Mouse (Mus musculus) cerebellum, adult 2 months (tissue): ENCODE measurements around the gene Rangrf. TPM values are rescaled to one million over a fixed set of nuclear protein-coding genes. Genes with fewer than 3 reads are reported as not detected.
A peak's percentile ranks its signal among the peaks of the same experiment; 100 is the strongest.
"Not testable (repeated sequence)": the region's sequence is repeated elsewhere in the genome, so short reads cannot be mapped to it uniquely, and the experiment has no call there.

Source experiments
- DNase-seq, 2 experiments: peaks; one replicate each; pipeline ENCODE4 v3.0.0; 2021
- H3K27ac ChIP-seq: fragments of 200-500 bp; 2 replicates; pipeline ENCODE4 v1.5.1; 2012; ENCODE audit warnings: low read length, control low read depth, inconsistent platforms; ENCODE audit not compliant: insufficient read depth
- H3K27me3 ChIP-seq: fragments of 200-500 bp; 2 replicates; pipeline ENCODE4 v1.6.1; 2012; ENCODE audit warnings: inconsistent platforms, mild to moderate bottlenecking, low read length, moderate library complexity; ENCODE audit not compliant: control insufficient read depth, insufficient read depth
- H3K4me1 ChIP-seq: fragments of 200-500 bp; 2 replicates; pipeline ENCODE4 v1.6.1; 2011; ENCODE audit warnings: low read length; ENCODE audit not compliant: control insufficient read depth, insufficient read depth
- H3K4me3 ChIP-seq: fragments of 200-500 bp; replicated peaks from 2 replicates; pipeline ENCODE3; 2011; ENCODE audit warnings: mild to moderate bottlenecking, low read depth, low read length, control low read depth; ENCODE audit not compliant: insufficient read depth
- CTCF ChIP-seq: fragments of 200-500 bp; IDR thresholded peaks from 2 replicates; pipeline ENCODE4 v1.5.1; 2011; ENCODE audit warnings: low read depth, mild to moderate bottlenecking, control low read depth, low read length, moderate library complexity, borderline replicate concordance; ENCODE audit not compliant: insufficient read depth
- POLR2A ChIP-seq: fragments of 200-500 bp; IDR thresholded peaks from 2 replicates; pipeline ENCODE4 v1.6.1; 2011; ENCODE audit warnings: low read length, control low read depth, borderline replicate concordance; ENCODE audit not compliant: insufficient read depth
- WGBS: fragments of 180-500 bp; shearing (Covaris S2); methylation state at CpG from one replicate; pipeline ENCODE4 v1.1.7; 2018; 5-methylcytosine and 5-hydroxymethylcytosine counted together
- polyA plus RNA-seq: library from polyadenylated mRNA; depleted of rRNA; stranded (reverse); fragments of >200 nt; gene quantifications from 2 replicates; pipeline ENCODE4 v1.2.3, GENCODE M21; 2012

Gene Rangrf
- polyA plus RNA-seq, 1 experiment: 55.5 TPM

DNA sequence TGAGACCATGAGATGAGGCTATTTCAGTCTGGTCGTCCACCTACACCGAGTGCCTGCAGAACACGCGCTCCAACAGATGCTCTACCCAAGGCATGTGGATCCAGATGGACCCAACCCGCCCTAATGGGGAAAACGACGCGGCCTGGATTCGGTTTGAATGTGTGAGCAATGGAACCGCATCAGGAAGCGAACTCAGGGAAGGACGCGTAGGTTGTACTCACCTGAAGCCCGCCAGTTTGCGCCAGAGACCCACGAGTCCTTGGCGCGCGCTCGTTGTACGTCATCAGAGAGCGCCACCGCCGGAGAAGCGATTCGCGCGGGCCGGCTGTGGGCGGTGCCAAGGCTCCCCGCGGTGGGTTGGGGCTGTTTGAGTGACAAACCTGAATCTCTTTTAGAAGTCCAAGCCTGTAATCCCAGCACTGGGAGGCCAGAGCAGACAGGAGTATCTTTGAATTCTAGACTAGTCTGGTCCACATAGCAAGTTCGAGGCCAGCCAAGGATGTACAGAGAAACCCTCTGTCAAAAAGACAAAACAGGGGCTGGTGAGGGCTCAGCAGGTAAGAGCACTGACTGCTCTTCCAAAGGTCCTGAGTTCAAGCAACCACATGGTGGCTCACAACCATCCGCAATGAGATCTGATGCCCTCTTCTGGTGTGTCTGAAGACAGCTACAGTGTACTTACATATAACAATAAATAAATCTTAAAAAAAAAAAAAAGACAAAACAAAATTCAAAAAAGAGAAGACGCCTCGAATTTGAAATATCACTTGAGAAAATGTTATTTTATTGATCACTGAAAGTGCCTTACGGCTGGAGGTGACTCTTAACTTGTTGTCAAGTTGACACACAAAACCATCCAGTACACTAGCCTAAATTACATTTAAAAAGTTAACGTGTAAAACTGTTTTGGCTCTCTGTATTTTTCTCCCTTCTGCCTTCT lies 33.5 kb upstream of the Rangrf start, which contains the start of gene Pfas:
Gene Pfas, minus strand, starts transcription at position 279 of the 940 bp plus-strand sequence.
- Histone ChIP-seq H3K27me3 (no peaks in the 10 kb centered on the region), H3K4me1 (no peaks in the 10 kb centered on the region), H3K4me3 (peak within 1 kb of the TSS; percentile 96), H3K27ac (0 out of 2 replicates have a peak within 1 kb of the TSS, but pooled peaks have one; percentile 12)
- peak; percentile 94 for DNase-seq
- WGBS: 9% methylated on average over 38 of the region's 38 CpGs
- TF ChIP-seq POLR2A (peak; percentile 69; the same call in 1 of the 2 replicates), CTCF (0 out of 2 replicates have a peak, but pooled peaks have one; percentile 10)

DNA sequence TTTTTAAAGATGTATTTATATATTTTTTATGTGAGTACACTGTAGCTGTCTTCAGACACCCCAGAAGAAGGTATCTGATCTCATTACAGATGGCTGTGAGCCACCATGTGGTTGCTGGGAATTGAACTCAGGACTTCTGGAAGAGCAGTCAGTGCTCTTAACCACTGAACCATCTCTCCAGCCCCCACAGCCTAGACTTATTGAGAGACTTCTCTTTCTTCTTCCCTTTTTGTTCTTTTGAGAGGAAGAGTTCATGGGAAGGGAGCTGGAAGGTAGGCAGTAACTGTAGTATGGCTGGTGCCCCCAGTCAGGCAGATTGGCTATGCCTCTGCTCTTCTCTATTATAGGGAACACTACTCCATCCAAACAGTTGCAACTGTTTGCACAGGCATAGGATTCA lies 31.6 kb upstream of the Rangrf start:
- H3K27me3 ChIP-seq, H3K4me1 ChIP-seq, H3K27ac ChIP-seq, H3K4me3 ChIP-seq, DNase-seq: not testable (repeated sequence)

DNA sequence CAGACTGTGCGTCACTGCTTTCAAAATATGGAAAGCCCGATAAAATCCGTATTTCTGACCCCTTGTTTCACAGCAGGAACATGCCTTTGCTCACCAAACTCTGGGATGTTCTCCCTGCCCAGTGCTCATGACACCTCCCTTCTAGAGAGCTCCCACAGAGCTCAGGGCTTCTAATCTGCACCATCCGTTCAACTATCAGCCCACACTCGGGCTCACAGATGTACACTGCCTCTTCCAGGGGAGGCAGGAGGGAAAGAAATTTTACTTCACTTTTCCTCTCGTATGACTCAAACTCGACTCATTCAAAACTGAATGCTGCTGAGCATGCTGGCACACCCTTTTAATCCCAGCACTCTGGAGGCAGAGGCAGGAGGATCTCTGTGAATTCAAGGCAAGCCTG lies 30.2 kb upstream of the Rangrf start:
- no peaks in the 10 kb centered on the region for H3K27me3 ChIP-seq

DNA sequence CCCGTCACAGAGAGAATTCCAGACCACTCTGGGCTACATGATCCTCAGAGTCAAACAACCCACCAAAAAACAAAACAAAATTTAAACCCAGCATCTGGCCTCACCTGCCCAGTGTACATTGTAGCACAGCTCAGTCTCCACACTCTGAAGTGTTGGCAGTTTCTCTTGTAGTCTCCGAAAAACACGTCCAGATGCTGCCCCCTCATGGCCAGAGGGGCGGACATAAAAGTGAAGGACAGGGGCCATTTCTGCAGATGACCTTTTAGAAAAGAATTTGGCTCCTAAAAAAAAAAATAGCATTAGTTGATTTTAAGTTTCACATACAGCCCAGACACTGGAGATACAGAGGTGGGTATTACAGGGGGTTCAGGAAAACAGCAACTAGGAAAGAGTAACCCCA lies 28.6 kb upstream of the Rangrf start:
- no peak for TF ChIP-seq POLR2A
- 0 out of 2 replicates have a peak, but pooled peaks have one; percentile 18 for TF ChIP-seq CTCF

More for the DNA sequence above, 30.2 kb upstream of the Rangrf start:
- TF ChIP-seq CTCF (no peak), POLR2A (no peak)
- no peak for DNase-seq
- H3K27ac ChIP-seq: no peak overlapping the region
- H3K4me1 ChIP-seq: no peaks in the 10 kb centered on the region
- WGBS: 74% methylated on average over 7 of the region's 7 CpGs
- no peak overlapping the region for H3K4me3 ChIP-seq

DNA sequence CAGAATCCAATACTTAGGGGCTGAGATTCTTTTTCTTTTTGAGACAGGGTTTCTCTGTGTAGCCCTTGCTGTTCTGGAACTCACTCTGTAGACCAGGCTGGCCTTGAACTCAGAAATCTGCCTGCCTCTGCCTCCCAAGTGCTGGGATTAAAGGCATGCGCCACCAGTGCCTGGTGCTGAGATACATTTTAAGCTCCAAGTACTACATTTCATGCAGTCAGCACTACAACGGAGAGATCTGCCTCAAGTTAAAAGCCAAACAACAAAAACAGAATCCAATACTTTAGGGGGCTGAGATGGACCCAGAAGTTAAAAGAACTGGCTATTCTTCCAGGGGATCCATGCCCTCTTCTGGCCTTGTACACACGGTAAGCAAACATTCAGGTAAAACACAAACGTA lies 27.8 kb upstream of the Rangrf start:
- H3K27ac ChIP-seq, H3K27me3 ChIP-seq, H3K4me1 ChIP-seq, H3K4me3 ChIP-seq, DNase-seq: not testable (repeated sequence)
- 90% methylated on average over 4 of the region's 4 CpGs for WGBS

More for the DNA sequence above, 28.6 kb upstream of the Rangrf start:
- WGBS: 45% methylated on average over 4 of the region's 4 CpGs
- DNase-seq: no peak
- Histone ChIP-seq H3K27me3 (no peaks in the 10 kb centered on the region), H3K4me1 (no peaks in the 10 kb centered on the region), H3K4me3 (no peak overlapping the region), H3K27ac (no peak overlapping the region)

DNA sequence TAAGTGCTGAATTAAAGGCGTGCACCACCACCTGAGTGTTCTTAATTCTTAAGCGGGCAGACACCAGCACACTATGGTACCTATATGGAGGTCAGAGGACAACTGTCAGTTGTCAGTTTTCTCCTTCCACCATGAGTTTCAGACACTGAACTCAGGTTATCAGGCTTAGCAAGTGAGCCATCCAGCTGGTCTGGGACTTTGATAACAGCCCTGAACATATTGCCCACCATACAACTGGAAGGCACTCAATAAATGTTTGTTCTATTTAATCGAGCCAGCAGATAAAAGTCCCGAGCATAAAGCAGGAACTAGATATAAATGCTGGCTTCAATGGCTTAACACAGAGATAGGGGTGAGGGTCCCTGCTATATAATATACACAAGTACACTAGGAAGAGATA lies 22.1 kb upstream of the Rangrf start:
- no peaks in the 10 kb centered on the region for H3K27me3 ChIP-seq
- H3K4me1 ChIP-seq: peaks cover 19% of the 10 kb centered on the region
- TF ChIP-seq CTCF (no peak), POLR2A (no peak)
- H3K4me3 ChIP-seq: no peak overlapping the region
- no peak overlapping the region for H3K27ac ChIP-seq
- DNase-seq: no peak
- WGBS: 89% methylated on average over 4 of the region's 4 CpGs

DNA sequence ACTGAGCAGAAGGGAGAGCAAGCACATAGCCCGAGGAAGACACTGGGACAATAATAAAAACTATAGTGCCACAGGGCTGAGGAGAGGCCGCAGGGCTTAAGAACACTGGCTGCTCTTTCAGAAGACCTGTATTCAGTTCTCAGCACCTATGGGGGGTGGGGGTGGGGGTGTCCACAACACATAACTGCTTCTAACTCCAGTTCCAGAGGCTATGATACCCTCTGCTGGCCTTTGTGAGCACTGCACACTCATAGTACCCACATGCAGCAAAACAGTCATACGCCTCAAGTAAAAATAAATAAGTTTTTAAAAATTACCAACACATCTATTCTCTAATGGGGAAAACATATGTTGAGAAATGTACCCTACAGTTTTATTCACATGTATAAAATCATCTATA lies 19.4 kb upstream of the Rangrf start:
- peak; percentile 16; the same call in 1 of the 2 replicates for TF ChIP-seq CTCF
- no peak for TF ChIP-seq POLR2A
- DNase-seq: no peak
- H3K27me3 ChIP-seq: no peaks in the 10 kb centered on the region
- 98% methylated on average over 3 of the region's 3 CpGs for WGBS
- no peak overlapping the region for H3K27ac ChIP-seq
- H3K4me3 ChIP-seq: no peak overlapping the region
- peaks cover 24% of the 10 kb centered on the region for H3K4me1 ChIP-seq

DNA sequence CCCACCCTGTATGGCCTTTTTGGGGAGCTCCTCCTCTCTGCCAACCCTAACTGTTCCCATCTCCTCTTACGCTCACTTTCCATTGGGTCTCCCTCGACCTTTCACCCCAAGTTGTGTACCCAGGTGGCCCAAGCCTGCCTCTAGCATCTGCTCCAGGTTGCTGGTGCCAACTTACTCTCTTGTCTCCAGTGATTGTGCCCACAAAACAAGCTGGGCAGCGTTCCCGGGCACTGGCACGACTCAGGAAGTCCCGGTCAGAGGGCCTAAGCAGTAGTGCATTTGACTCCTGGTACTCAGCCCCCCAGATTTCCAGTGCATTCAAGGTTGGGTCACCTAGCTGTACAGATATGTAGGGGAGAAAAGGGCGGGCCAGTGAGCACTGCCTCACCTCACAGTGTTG lies 18.1 kb upstream of the Rangrf start:
- H3K4me1 ChIP-seq: peaks cover 25% of the 10 kb centered on the region
- DNase-seq: peak; percentile 62 to 77
- TF ChIP-seq POLR2A (no peak), CTCF (no peak)
- no peak overlapping the region for H3K4me3 ChIP-seq
- H3K27ac ChIP-seq: 0 out of 2 replicates have a peak overlapping the region, but pooled peaks have one; percentile 14
- 28% methylated on average over 7 of the region's 7 CpGs for WGBS
- H3K27me3 ChIP-seq: no peaks in the 10 kb centered on the region
